Mouse (Mus musculus): Measurements from ENCODE around the gene Zcchc24.

DNA sequence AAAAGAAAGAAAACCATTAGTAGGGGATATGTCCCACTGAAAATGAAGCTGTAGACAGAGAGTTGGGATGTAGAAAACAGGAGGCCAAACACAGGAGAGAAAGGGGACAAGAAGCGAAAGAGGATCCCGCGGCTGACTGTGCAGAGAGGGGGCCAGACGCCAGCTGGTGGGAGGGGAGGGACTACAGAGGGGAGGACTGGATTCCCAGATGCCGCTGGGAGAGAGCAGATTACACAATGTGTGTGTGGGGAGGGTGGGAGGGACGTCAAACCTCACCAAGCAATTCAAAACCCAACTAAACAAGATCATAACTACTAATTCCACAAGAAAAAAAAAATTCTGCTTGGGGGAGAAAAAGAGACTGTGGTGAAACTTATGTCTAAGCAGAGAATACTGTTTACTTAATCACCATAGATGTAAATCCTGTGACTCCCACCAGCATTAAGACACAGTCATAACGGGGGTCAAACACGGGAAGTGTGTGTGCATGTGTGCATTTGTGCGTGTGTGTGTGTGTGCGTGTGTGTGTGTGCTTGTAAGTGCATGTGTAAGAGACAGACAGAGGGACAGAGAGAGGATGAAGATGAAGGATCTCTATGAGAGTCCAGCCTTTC, 26.8 kb upstream of the Zcchc24 start:
- TF ChIP-seq CTCF (IDR thresholded peaks at IDR 0.05) (no peak), EP300 (IDR thresholded peaks at IDR 0.05) (no peak)

All from lung, postnatal 0 days (tissue).